Mouse (Mus musculus): ENCODE data around the gene Adcy6.
A peak's percentile ranks its signal among the peaks of the same experiment; 100 is the strongest.

The Adcy6 gene

GRCm38 (mm10) chr15:98609331-98610130 lies at the start of gene Adcy6:
Adcy6 (minus strand) TSS chr15:98610076.
- DNase-seq (ENCODE audit: low spot score in 2 of 2) = peak; percentile 76 to 82

- DNase-seq (ENCODE audit: low spot score in 2 of 2) = no peak
These were observed 47.3 kb upstream of the Adcy6 start for GRCm38 (mm10) chr15:98656982-98657751.

- no peak for DNase-seq (ENCODE audit: low spot score in 2 of 2)
These were observed 42.3 kb upstream of the Adcy6 start for GRCm38 (mm10) chr15:98652174-98652573.

- no peak for DNase-seq (ENCODE audit: low spot score in 2 of 2)
These were observed 41.6 kb upstream of the Adcy6 start for GRCm38 (mm10) chr15:98651431-98651830.

GRCm38 (mm10) chr15:98648071-98648470 lies 38.2 kb upstream of the Adcy6 start:
- no peak for DNase-seq (ENCODE audit: low spot score in 2 of 2)

GRCm38 (mm10) chr15:98647308-98647707 lies 37.4 kb upstream of the Adcy6 start:
- DNase-seq (ENCODE audit: low spot score in 2 of 2) = no peak

GRCm38 (mm10) chr15:98646737-98647136 lies 36.9 kb upstream of the Adcy6 start:
- DNase-seq (ENCODE audit: low spot score in 2 of 2) = no peak

GRCm38 (mm10) chr15:98645057-98646026 lies 35.5 kb upstream of the Adcy6 start:
- no peak for DNase-seq (ENCODE audit: low spot score in 2 of 2)

GRCm38 (mm10) chr15:98644406-98644805 lies 34.5 kb upstream of the Adcy6 start:
- no peak for DNase-seq (ENCODE audit: low spot score in 2 of 2)

GRCm38 (mm10) chr15:98640157-98640556 lies 30.3 kb upstream of the Adcy6 start:
- DNase-seq (ENCODE audit: low spot score in 2 of 2) = no peak

GRCm38 (mm10) chr15:98637155-98637554 lies 27.3 kb upstream of the Adcy6 start:
- no peak for DNase-seq (ENCODE audit: low spot score in 2 of 2)

GRCm38 (mm10) chr15:98636517-98636916 lies 26.6 kb upstream of the Adcy6 start:
- DNase-seq (ENCODE audit: low spot score in 2 of 2) = no peak

GRCm38 (mm10) chr15:98635291-98635841 lies 25.5 kb upstream of the Adcy6 start:
- no peak for DNase-seq (ENCODE audit: low spot score in 2 of 2)

- peak; percentile 79 to 85 for DNase-seq (ENCODE audit: low spot score in 2 of 2)
These were observed 24.7 kb upstream of the Adcy6 start for GRCm38 (mm10) chr15:98634541-98635081.

GRCm38 (mm10) chr15:98633822-98634470 lies 24.1 kb upstream of the Adcy6 start:
- DNase-seq (ENCODE audit: low spot score in 2 of 2) = no peak

GRCm38 (mm10) chr15:98632921-98633320 lies 23.0 kb upstream of the Adcy6 start:
- DNase-seq (ENCODE audit: low spot score in 2 of 2) = no peak

- DNase-seq (ENCODE audit: low spot score in 2 of 2) = peak; percentile 72 to 78
These were observed 22.4 kb upstream of the Adcy6 start for GRCm38 (mm10) chr15:98632107-98632744.

- peak; percentile 72 to 88 for DNase-seq (ENCODE audit: low spot score in 2 of 2)
These were observed 21.6 kb upstream of the Adcy6 start for GRCm38 (mm10) chr15:98631493-98631892.

- no peak for DNase-seq (ENCODE audit: low spot score in 2 of 2)
These were observed 20.7 kb upstream of the Adcy6 start, which contains the start of gene Cacnb3 for GRCm38 (mm10) chr15:98630540-98630939. Cacnb3 (plus strand) TSS chr15:98630840.

GRCm38 (mm10) chr15:98629464-98629863 lies 19.6 kb upstream of the Adcy6 start:
- DNase-seq (ENCODE audit: low spot score in 2 of 2) = no peak

Measured in urinary bladder, postnatal 4 days (tissue).